Mouse (Mus musculus): ENCODE measurements around the gene Tspyl1. TPM values are rescaled to one million over a fixed set of nuclear protein-coding genes. Genes with fewer than 3 reads are reported as not detected.

Gene Tspyl1
- total RNA-seq, 2 experiments from 2014 or later = 63.9 to 66.2 TPM

DNA sequence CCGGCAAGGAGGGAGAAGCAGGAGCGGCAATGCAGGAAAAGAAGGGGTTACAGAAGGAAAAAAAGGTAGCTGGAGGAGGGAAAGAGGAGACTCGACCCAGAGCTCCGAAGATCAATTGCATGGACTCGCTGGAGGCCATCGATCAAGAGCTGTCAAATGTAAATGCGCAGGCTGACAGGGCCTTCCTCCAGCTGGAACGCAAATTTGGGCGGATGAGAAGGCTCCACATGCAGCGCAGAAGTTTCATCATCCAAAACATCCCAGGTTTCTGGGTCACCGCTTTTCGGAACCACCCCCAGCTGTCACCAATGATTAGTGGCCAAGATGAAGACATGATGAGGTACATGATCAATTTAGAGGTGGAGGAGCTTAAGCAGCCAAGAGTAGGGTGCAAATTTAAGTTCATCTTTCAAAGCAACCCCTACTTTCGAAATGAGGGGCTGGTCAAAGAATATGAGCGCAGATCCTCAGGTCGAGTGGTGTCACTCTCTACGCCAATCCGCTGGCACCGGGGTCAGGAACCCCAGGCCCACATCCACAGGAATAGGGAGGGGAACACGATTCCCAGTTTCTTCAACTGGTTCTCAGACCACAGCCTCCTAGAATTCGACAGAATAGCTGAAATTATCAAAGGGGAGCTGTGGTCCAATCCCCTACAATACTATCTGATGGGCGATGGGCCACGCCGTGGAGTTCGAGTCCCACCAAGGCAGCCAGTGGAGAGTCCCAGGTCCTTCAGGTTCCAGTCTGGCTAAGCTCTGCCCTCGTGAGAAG is 16.2 kb downstream of the Tspyl1 start:
- DNase-seq = peak in 1 of 2 experiments; percentile 7

GRCm38 (mm10) chr10:34300368-34300767 is 18.4 kb downstream of the Tspyl1 start:
- no peak for DNase-seq

- no peak for DNase-seq
Observed at GRCm38 (mm10) chr10:34307070-34307469, 25.1 kb downstream of the Tspyl1 start.

GRCm38 (mm10) chr10:34309915-34310685 is 28.1 kb downstream of the Tspyl1 start:
- no peak for DNase-seq

GRCm38 (mm10) chr10:34312536-34312935 is 30.5 kb downstream of the Tspyl1 start:
- DNase-seq = no peak

- peak in 1 of 2 experiments; percentile 3 for DNase-seq
Observed at GRCm38 (mm10) chr10:34316571-34317216, 34.7 kb downstream of the Tspyl1 start.

- no peak for DNase-seq
Observed at GRCm38 (mm10) chr10:34317217-34317606, 35.2 kb downstream of the Tspyl1 start.

- no peak for DNase-seq
Observed at GRCm38 (mm10) chr10:34320809-34321208, 38.8 kb downstream of the Tspyl1 start.

GRCm38 (mm10) chr10:34326701-34327100 is 44.7 kb downstream of the Tspyl1 start:
- no peak for DNase-seq

DNA sequence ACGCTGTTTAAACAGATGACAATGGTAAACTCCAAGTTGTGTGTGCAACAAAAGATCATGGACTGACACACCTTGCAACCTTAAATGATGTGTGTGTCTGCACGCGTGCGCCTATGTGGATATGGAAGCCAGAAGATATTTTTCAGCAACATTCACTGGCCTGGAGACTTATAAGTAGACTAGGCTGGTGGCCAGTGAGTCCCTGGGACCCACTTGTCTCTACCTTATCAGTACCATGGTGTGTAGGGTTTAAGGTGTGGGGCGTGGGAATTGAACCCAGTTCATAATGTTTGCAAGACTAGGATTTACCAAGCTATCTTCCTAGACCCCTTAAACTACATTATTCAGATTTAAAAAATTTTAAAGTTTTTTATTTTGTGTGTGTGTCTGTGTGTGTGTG is 45.2 kb downstream of the Tspyl1 start:
- no peak for DNase-seq

GRCm38 (mm10) chr10:34328310-34328709 is 46.3 kb downstream of the Tspyl1 start:
- peak; percentile 17 to 50 for DNase-seq

Other genes with a start within 250 kb of the Tspyl1 start
- gene Trappc3l, start 244.6 kb upstream of the Tspyl1 start, total RNA-seq (2021) = not detected
- not detected for gene Calhm4, start 237.9 kb upstream of the Tspyl1 start, total RNA-seq (2021)
- gene Calhm5, start 185.7 kb upstream of the Tspyl1 start, total RNA-seq (2021) = under 1 TPM; 0.23 to 0.26 TPM
- under 1 TPM; 0.66 to 0.76 TPM for gene Calhm6, start 154.2 kb upstream of the Tspyl1 start, total RNA-seq (2021)
- 10 to 100 TPM in 1 of 2 experiments, 1 to 10 TPM in 1; 8.2 to 14.2 TPM for gene Dse, start 74.5 kb upstream of the Tspyl1 start, total RNA-seq (2021)
- gene Tspyl4, start 15.3 kb downstream of the Tspyl1 start, total RNA-seq (2021) = 10 to 100 TPM; 10.3 to 14.2 TPM
- under 1 TPM; 0.10 TPM for gene Col10a1, start 107.8 kb downstream of the Tspyl1 start, total RNA-seq (2021)
- gene Nt5dc1, start 136.4 kb downstream of the Tspyl1 start, total RNA-seq (2021) = 10 to 100 TPM; 16.7 to 25.1 TPM
- 10 to 100 TPM; 13.1 to 16.6 TPM for gene Frk, start 201.2 kb downstream of the Tspyl1 start, total RNA-seq (2021)

Data from adrenal gland, postnatal 36 days (tissue).